Mouse (Mus musculus) testis, adult 2 months (tissue): Measurements from ENCODE around the gene Arhgap22. TPM values are rescaled to one million over a fixed set of nuclear protein-coding genes. Genes with fewer than 3 reads are reported as not detected.

ENCODE experiments used
- H3K27ac ChIP-seq: fragments of 200-500 bp; 2 replicates; pipeline ENCODE4 v1.5.1; 2012; ENCODE audit warnings: low read depth, low read length; ENCODE audit not compliant: control insufficient read depth, insufficient read depth
- H3K27me3 ChIP-seq: fragments of 200-500 bp; 2 replicates; pipeline ENCODE4 v1.6.1; 2012; ENCODE audit warnings: mild to moderate bottlenecking, low read length, moderate library complexity; ENCODE audit not compliant: control insufficient read depth, insufficient read depth
- H3K36me3 ChIP-seq: fragments of 200-500 bp; 2 replicates; pipeline ENCODE4 v1.6.1; 2012; ENCODE audit warnings: mild to moderate bottlenecking, low read length; ENCODE audit not compliant: control insufficient read depth, insufficient read depth
- H3K4me1 ChIP-seq: fragments of 200-500 bp; 2 replicates; pipeline ENCODE4 v1.6.1; 2012; ENCODE audit warnings: low read length; ENCODE audit not compliant: control insufficient read depth, insufficient read depth
- H3K4me3 ChIP-seq: fragments of 200-500 bp; 2 replicates; pipeline ENCODE4 v1.5.1; 2012; ENCODE audit warnings: low read depth, mild to moderate bottlenecking, low read length, moderate library complexity, mixed read lengths; ENCODE audit not compliant: control insufficient read depth
- CTCF ChIP-seq: fragments of 200-500 bp; IDR thresholded peaks from 2 replicates; pipeline ENCODE4 v1.5.1; 2012; ENCODE audit warnings: low read depth, mild to moderate bottlenecking, inconsistent platforms, low read length, moderate library complexity; ENCODE audit not compliant: control insufficient read depth, insufficient read depth, insufficient replicate concordance
- POLR2A ChIP-seq: fragments of 200-500 bp; IDR thresholded peaks from 2 replicates; pipeline ENCODE4 v1.6.1; 2012; ENCODE audit warnings: low read depth, mild to moderate bottlenecking, inconsistent platforms, low read length, moderate library complexity; ENCODE audit not compliant: control insufficient read depth
- polyA plus RNA-seq: library from polyadenylated mRNA; depleted of rRNA; stranded (reverse); fragments of >200 nt; gene quantifications from 2 replicates; pipeline ENCODE4 v1.2.3, GENCODE M21; 2012

The Arhgap22 gene
- polyA plus RNA-seq, 1 experiment = 1.6 TPM

DNA sequence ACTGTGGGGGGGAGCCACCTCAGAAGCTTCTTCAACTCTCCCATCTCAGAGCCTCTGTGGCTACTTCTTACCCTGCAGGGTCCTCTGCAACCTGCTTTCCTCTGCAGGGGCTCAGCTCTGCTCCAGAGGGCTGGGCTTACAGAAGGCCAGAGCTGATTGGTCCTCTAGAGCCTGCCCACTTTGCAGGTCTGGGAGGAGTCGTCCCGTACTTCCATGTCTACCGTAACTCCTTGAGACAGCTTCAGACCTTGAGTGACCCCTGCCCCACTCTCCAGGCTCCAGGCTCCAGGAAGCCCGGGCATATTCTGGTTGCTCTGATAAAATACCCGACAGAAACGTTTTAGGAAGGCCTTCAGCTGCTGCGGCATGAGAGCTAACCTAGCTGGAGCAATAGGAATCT, 156.2 kb downstream of the Arhgap22 start:
- TF ChIP-seq CTCF (no peak), POLR2A (no peak)
- Histone ChIP-seq H3K36me3 (no peaks in the 10 kb centered on the region), H3K4me1 (peaks cover 12% of the 10 kb centered on the region), H3K27ac (0 out of 2 replicates have a peak overlapping the region, but pooled peaks have one; percentile 39), H3K27me3 (no peaks in the 10 kb centered on the region), H3K4me3 (peak overlapping the region; percentile 23; the same call in 1 of the 2 replicates)

DNA sequence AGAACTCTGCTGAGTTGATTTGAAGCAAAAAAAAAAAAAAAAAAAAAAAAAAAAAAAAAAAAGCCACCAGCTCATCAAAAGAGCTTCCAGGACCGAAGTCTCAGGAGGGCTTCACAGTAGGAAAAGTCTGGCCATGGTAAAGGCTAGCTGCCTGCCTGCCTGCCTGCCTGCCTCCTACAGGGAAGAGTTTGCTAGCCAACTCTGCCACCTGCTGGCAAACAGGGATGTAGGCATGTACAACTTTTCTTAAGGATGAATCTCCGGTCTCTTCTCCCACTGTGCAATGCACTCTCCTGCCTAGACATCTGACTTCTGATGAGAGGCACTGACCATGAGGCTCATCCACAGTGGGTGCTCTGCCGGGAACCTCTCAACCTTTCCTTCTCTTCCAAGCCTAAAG, 157.4 kb downstream of the Arhgap22 start:
- no peak overlapping the region for H3K4me3 ChIP-seq
- TF ChIP-seq CTCF (peak; percentile 53; the same call in 1 of the 2 replicates), POLR2A (no peak)
- H3K27me3 ChIP-seq = no peaks in the 10 kb centered on the region
- peaks cover 12% of the 10 kb centered on the region for H3K4me1 ChIP-seq
- H3K36me3 ChIP-seq = no peaks in the 10 kb centered on the region
- H3K27ac ChIP-seq = no peak overlapping the region

DNA sequence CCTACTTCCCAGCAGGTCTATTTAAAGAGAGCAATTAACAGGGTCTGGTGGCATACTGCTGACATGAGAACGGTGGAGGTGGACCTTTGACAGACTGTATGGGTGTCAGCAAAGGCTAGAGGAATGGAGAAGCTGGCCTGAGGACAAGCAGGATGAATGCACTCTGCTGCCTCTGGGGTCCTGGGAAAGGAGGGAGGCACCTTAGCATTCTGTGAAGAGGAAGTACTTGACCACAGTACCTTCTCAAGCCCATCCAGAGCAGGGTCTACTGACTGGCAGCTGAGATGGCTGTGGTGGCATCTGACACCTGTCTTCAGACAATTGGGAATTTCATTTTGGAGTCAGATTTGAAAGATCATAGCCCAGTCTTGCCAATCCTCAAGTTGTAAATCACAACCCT, 159.4 kb downstream of the Arhgap22 start:
- TF ChIP-seq POLR2A (no peak), CTCF (no peak)

DNA sequence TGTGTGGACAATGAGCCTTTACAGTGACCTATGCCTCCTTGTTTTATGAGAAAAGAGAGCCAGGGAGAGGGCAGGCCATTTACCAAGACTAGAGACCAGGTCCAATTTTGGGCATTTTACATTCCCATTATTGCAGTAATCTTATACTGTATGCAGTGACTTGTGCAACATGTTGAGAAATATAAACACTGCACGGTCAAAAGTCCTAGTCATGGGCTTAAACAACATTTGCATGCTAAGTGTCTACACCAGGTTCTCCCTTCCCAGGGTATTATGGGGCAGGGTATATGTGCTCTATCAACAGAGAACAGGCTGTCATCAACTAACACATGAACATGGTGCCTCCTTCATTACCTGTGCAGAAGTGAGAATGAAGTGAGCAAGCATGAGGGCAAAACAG, 160.3 kb downstream of the Arhgap22 start:
- H3K27ac ChIP-seq = no peak overlapping the region

More for the DNA sequence above, 159.4 kb downstream of the Arhgap22 start:
- Histone ChIP-seq H3K27me3 (no peaks in the 10 kb centered on the region), H3K4me3 (no peak overlapping the region), H3K4me1 (peaks cover 12% of the 10 kb centered on the region), H3K36me3 (no peaks in the 10 kb centered on the region), H3K27ac (no peak overlapping the region)

DNA sequence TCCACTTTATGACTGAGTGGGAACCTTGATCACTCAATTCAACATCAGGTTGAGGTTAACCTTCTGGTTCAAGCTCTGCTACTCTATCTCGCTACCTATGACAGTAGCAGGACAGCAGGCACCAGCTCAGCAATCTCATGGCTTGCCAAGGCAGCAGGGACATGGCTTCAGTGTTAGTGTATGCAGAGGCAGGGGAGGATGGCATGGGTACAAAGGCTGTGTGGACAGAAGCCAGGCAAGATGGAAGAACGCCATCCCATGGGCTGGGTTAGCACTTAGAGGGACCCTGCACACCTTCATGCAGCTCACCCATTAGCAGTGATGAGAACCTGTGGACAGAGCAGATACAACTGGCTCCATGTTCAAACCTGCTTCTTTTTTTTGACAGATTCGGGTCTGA, 163.4 kb downstream of the Arhgap22 start:
- Histone ChIP-seq H3K27me3 (no peaks in the 10 kb centered on the region), H3K4me3 (no peak overlapping the region), H3K36me3 (peaks cover 2% of the 10 kb centered on the region; the same call in 1 of the 2 replicates), H3K4me1 (no peaks in the 10 kb centered on the region), H3K27ac (no peak overlapping the region)
- TF ChIP-seq CTCF = no peak
- no peak for TF ChIP-seq POLR2A

More for the DNA sequence above, 160.3 kb downstream of the Arhgap22 start:
- Histone ChIP-seq H3K4me3 (no peak overlapping the region), H3K27me3 (no peaks in the 10 kb centered on the region), H3K4me1 (peaks cover 12% of the 10 kb centered on the region), H3K36me3 (no peaks in the 10 kb centered on the region)
- TF ChIP-seq CTCF (no peak), POLR2A (no peak)

DNA sequence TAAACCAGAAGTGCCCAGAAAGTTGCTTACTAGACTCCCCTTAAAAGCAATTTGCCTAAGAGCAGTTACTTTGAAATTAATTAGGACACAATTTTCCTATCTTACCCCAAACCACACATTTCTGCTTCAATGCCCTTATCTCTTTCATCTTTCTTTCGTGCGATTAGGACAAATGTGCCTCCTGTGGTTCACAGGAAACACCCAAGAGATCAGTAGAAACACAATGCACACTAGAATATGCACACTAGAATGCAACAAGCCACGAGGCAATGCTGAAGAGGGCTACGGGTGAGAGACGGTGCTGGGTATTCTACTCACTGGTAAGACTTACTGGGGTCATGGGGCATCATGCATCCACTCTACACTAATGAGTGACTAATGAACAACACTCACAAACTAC, 164.9 kb downstream of the Arhgap22 start:
- no peak overlapping the region for H3K27ac ChIP-seq
- H3K27me3 ChIP-seq = no peaks in the 10 kb centered on the region
- no peak for TF ChIP-seq POLR2A
- TF ChIP-seq CTCF = no peak

DNA sequence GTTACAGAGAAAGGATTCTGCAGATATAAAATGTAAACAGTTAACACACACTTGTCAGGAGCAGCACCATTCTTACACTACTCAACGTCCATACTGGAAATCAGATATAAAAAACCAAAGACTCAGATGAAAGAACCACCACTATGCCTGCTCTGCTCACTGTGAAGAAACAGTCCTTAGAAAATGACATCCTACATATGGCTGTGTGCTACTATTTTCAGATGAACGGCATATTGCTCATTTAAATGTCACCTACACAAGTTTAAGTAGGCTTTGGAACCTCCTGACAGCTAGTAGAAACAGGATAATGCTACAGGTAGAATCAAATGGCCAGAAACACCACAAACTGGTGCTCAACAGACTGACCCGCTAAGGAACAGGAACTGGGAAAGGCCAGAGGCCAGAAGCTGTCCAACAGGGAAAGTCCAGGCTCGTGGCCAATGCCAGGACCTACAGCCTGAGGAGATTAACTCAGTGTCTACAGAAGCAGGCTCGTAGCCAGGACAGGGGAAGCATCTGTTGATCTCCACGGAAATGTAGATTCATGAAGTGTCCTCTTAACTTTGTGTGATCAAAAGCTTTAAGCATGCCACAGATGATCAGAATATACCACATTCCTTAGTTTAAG, 167.1 kb downstream of the Arhgap22 start:
- TF ChIP-seq CTCF (no peak), POLR2A (no peak)
- Histone ChIP-seq H3K4me1 (no peaks in the 10 kb centered on the region), H3K4me3 (no peak overlapping the region), H3K27ac (no peak overlapping the region), H3K36me3 (peaks cover 2% of the 10 kb centered on the region; the same call in 1 of the 2 replicates), H3K27me3 (no peaks in the 10 kb centered on the region)

More for the DNA sequence above, 164.9 kb downstream of the Arhgap22 start:
- Histone ChIP-seq H3K36me3 (peaks cover 2% of the 10 kb centered on the region; the same call in 1 of the 2 replicates), H3K4me1 (no peaks in the 10 kb centered on the region), H3K4me3 (no peak overlapping the region)
